Mouse (Mus musculus) testis, postnatal 14 days (tissue): ENCODE data around the gene Sirt3.

ENCODE experiments used
- DNase-seq: peaks from one replicate; pipeline ENCODE4 v3.0.0; 2021; ENCODE audit warnings: low spot score

Sirt3 gene

GRCm38 (mm10) chr7:140881696-140882468 is at the start of gene Sirt3, which contains the start of gene Psmd13:
TSS of gene Sirt3 (minus strand) at chr7:140882309.
TSS of gene Psmd13 (plus strand) at chr7:140881968.
- peak; percentile 93 for DNase-seq

GRCm38 (mm10) chr7:140927181-140927580 is 45.1 kb upstream of the Sirt3 start:
- no peak for DNase-seq

- DNase-seq, result no peak
Observed at GRCm38 (mm10) chr7:140923070-140923775, 41.1 kb upstream of the Sirt3 start.

GRCm38 (mm10) chr7:140922398-140923069 is 40.4 kb upstream of the Sirt3 start:
- DNase-seq, result no peak

- no peak for DNase-seq
Observed at GRCm38 (mm10) chr7:140921225-140921975, 39.3 kb upstream of the Sirt3 start.

- DNase-seq, result no peak
Observed at GRCm38 (mm10) chr7:140920418-140921029, 38.4 kb upstream of the Sirt3 start, which contains the start of gene Nlrp6. TSS of gene Nlrp6 (plus strand) at chr7:140920902.

- no peak for DNase-seq
Observed at GRCm38 (mm10) chr7:140919911-140920310, 37.8 kb upstream of the Sirt3 start.

- no peak for DNase-seq
Observed at GRCm38 (mm10) chr7:140914031-140914690, 32.1 kb upstream of the Sirt3 start.

- DNase-seq, result no peak
Observed at GRCm38 (mm10) chr7:140912846-140913482, 30.9 kb upstream of the Sirt3 start.

GRCm38 (mm10) chr7:140912293-140912692 is 30.2 kb upstream of the Sirt3 start:
- DNase-seq, result no peak

- DNase-seq, result peak; percentile 69
Observed at GRCm38 (mm10) chr7:140908634-140909107, 26.6 kb upstream of the Sirt3 start.

- DNase-seq, result no peak
Observed at GRCm38 (mm10) chr7:140908181-140908580, 26.1 kb upstream of the Sirt3 start.

- no peak for DNase-seq
Observed at GRCm38 (mm10) chr7:140907697-140908096, 25.6 kb upstream of the Sirt3 start.

- no peak for DNase-seq
Observed at GRCm38 (mm10) chr7:140907131-140907530, 25.0 kb upstream of the Sirt3 start.

- no peak for DNase-seq
Observed at GRCm38 (mm10) chr7:140905642-140906081, 23.6 kb upstream of the Sirt3 start.

- no peak for DNase-seq
Observed at GRCm38 (mm10) chr7:140903212-140903611, 21.1 kb upstream of the Sirt3 start.

GRCm38 (mm10) chr7:140902036-140902875 is 20.1 kb upstream of the Sirt3 start:
- no peak for DNase-seq

- no peak for DNase-seq
Observed at GRCm38 (mm10) chr7:140900220-140900619, 18.1 kb upstream of the Sirt3 start, which contains the start of gene Cox8b. TSS of gene Cox8b (minus strand) at chr7:140900446.

GRCm38 (mm10) chr7:140899121-140899520 is 17.0 kb upstream of the Sirt3 start:
- no peak for DNase-seq
